Mouse (Mus musculus) embryonic facial prominence, embryonic 15.5 days (tissue): Measurements from ENCODE around the gene Cars2. TPM values are rescaled to one million over a fixed set of nuclear protein-coding genes. Genes with fewer than 3 reads are reported as not detected.
"Not testable (repeated sequence)": the region's sequence is repeated elsewhere in the genome, so short reads cannot be mapped to it uniquely, and the experiment has no call there.

ENCODE experiments used
- ATAC-seq: fragments of 200-750 bp; cut with Nextera tagmentation; 2 replicates; pipeline ENCODE4 v1.8.0; 2017; ENCODE audit warnings: low read depth, moderate TSS enrichment; ENCODE audit not compliant: insufficient number of reproducible peaks, low FRiP score, low TSS enrichment
- H3K27ac ChIP-seq: fragments of 300-500 bp; sonication (generic); replicated peaks from 2 replicates; pipeline ENCODE4 v1.5.1; 2015; ENCODE audit warnings: mild to moderate bottlenecking, inconsistent platforms
- H3K27me3 ChIP-seq: fragments of 300-500 bp; sonication (generic); 2 replicates; pipeline ENCODE4 v1.6.1; 2015; ENCODE audit warnings: inconsistent platforms
- H3K36me3 ChIP-seq: fragments of 300-500 bp; sonication (generic); 2 replicates; pipeline ENCODE4 v1.6.1; 2015; ENCODE audit warnings: mild to moderate bottlenecking, inconsistent platforms
- H3K4me1 ChIP-seq: fragments of 300-500 bp; sonication (generic); 2 replicates; pipeline ENCODE4 v1.6.1; 2015; ENCODE audit warnings: inconsistent platforms
- H3K4me2 ChIP-seq: fragments of 300-500 bp; sonication (generic); replicated peaks from 2 replicates; pipeline ENCODE4 v1.6.1; 2015; ENCODE audit warnings: mild to moderate bottlenecking, inconsistent platforms
- H3K4me3 ChIP-seq: fragments of 300-500 bp; sonication (generic); replicated peaks from 2 replicates; pipeline ENCODE4 v1.5.1; 2015; ENCODE audit warnings: mild to moderate bottlenecking, inconsistent platforms
- H3K9ac ChIP-seq: fragments of 300-500 bp; sonication (generic); 2 replicates; pipeline ENCODE4 v1.6.1; 2015; ENCODE audit warnings: inconsistent platforms
- H3K9me3 ChIP-seq: fragments of 300-500 bp; sonication (generic); replicated peaks from 2 replicates; pipeline ENCODE4 v1.6.1; 2016; ENCODE audit warnings: inconsistent platforms
- WGBS: fragments of 180-500 bp; shearing (Covaris S2); methylation state at CpG from one replicate; pipeline ENCODE4 v1.1.7; 2015; 5-methylcytosine and 5-hydroxymethylcytosine counted together
- polyA plus RNA-seq: library from polyadenylated mRNA; unstranded; fragments of >200 nt; fragmentation: Nextera tagmentation; extraction: Ambion mirVana; gene quantifications from 2 replicates; pipeline ENCODE4 v1.2.1, GENCODE M21; 2015

The Cars2 gene
- polyA plus RNA-seq, 1 experiment from 2014 or later, result 31.4 TPM

DNA sequence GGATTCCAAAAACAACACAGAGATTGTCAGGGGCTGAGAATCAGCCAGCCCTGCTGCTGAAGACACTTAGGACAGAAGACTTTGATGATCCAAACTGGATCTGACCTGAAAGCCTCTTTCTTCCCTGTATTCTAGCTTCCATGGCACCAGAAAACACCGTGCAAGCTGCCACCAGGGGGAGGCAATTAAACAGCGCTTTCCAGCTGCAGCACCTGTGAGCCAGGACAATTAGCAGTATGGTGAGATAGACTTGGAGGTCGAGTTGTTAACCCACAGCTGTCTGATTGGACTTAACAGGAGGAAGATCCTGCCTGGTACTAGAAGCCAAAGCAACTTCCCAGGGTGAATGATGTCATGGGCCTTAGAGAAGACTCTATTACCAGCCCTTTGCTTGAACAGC lies 81.5 kb downstream of the Cars2 start:
- H3K4me3 ChIP-seq, result no peak overlapping the region
- no peak overlapping the region for H3K9ac ChIP-seq
- H3K27me3 ChIP-seq, result peaks cover 10% of the 10 kb centered on the region
- H3K4me2 ChIP-seq, result no peak overlapping the region
- H3K4me1 ChIP-seq, result no peaks in the 10 kb centered on the region
- ATAC-seq, result no peak
- no peaks in the 10 kb centered on the region for H3K36me3 ChIP-seq
- WGBS, result 7% methylated on average over 3 of the region's 3 CpGs
- no peaks in the 10 kb centered on the region for H3K9me3 ChIP-seq
- H3K27ac ChIP-seq, result no peak overlapping the region

DNA sequence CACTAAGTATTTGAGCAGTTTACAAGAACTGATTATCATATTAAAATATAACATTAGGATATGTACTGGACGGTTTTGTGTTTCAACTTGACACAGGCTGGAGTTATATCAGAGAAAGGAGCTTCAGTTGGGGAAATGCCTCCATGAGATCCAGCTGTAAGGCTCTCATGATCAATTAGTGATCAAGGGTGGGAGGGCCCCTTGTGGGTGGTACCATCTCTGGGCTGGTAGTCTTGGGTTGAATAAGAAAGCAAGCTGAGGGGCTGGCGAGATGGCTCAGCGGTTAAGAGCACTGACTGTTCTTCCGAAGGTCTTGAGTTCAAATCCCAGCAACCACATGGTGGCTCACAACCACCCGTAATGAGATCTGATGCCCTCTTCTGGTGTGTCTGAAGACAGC lies 84.1 kb downstream of the Cars2 start:
- ATAC-seq, H3K9me3 ChIP-seq, H3K4me2 ChIP-seq, H3K27ac ChIP-seq, H3K27me3 ChIP-seq, H3K9ac ChIP-seq, H3K4me1 ChIP-seq, H3K36me3 ChIP-seq, H3K4me3 ChIP-seq: not testable (repeated sequence)
- WGBS, result 72% methylated on average over 5 of the region's 5 CpGs

DNA sequence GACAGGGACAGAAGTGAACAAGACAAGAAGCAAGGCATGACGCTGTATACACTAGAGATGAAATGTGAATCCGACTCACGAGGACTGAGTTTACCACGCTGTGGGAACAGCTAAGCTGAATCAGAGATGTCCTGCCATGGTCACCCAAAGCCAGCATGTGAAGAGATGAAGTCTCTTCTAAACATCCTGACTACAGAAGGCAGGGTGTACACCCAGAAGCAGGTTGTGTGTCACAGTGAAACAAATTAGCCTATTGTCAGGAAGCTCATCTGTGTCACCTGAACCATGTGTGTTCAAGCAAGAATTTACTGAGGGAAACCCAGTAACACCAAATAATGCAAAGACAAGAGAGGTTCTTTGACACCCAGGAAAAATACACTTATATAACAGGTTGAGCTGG lies 85.0 kb downstream of the Cars2 start:
- H3K4me2 ChIP-seq, result no peak overlapping the region
- no peak overlapping the region for H3K9ac ChIP-seq
- WGBS, result 86% methylated on average over 4 of the region's 4 CpGs
- H3K4me1 ChIP-seq, result 0 out of 2 replicates have a peak, but pooled peaks cover 3% of the 10 kb centered on the region
- ATAC-seq, result no peak
- no peak overlapping the region for H3K27ac ChIP-seq
- no peak overlapping the region for H3K4me3 ChIP-seq
- no peaks in the 10 kb centered on the region for H3K27me3 ChIP-seq
- H3K9me3 ChIP-seq, result no peaks in the 10 kb centered on the region
- no peaks in the 10 kb centered on the region for H3K36me3 ChIP-seq

DNA sequence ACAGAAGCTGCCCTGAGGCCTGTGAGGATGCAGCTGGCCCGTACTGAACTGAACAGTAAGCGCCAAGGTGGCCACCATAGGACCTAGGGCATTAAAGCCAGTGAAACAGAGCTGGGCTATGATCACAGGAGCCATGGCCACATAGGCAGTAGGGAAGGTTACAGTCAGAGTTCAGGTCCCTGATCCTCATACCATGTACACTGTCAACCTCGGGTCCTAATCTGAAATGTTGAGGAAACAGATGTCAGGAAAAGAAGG lies 85.9 kb downstream of the Cars2 start:
- Histone ChIP-seq H3K27me3 (no peaks in the 10 kb centered on the region), H3K4me3 (no peak overlapping the region), H3K36me3 (no peaks in the 10 kb centered on the region), H3K4me1 (0 out of 2 replicates have a peak, but pooled peaks cover 3% of the 10 kb centered on the region), H3K27ac (no peak overlapping the region), H3K9me3 (no peaks in the 10 kb centered on the region), H3K9ac (no peak overlapping the region), H3K4me2 (no peak overlapping the region)
- ATAC-seq, result no peak
- 64% methylated on average over 3 of the region's 3 CpGs for WGBS

Other genes with a start within 250 kb of the Cars2 start
- gene Col4a2, start 238.0 kb downstream of the Cars2 start, polyA plus RNA-seq, result 86.9 and 93.4 TPM in 2 replicates
- gene Col4a1, start 238.0 kb downstream of the Cars2 start, polyA plus RNA-seq, result 200 and 216 TPM in 2 replicates
- 2.0 and 2.1 TPM in 2 replicates for gene Rab20, start 72.1 kb downstream of the Cars2 start, polyA plus RNA-seq
- gene Naxd, start 53.3 kb downstream of the Cars2 start, polyA plus RNA-seq, result 120 and 132 TPM in 2 replicates
- 36.3 and 49.5 TPM in 2 replicates for gene Ing1, start 4.8 kb upstream of the Cars2 start, polyA plus RNA-seq
- 80.2 and 82.4 TPM in 2 replicates for gene Ankrd10, start 85.0 kb upstream of the Cars2 start, polyA plus RNA-seq
- not detected in 2 replicates for gene 1700016D06Rik, start 150.3 kb upstream of the Cars2 start, polyA plus RNA-seq
- gene Arhgef7, start 176.9 kb upstream of the Cars2 start, polyA plus RNA-seq, result 51.4 and 51.6 TPM in 2 replicates